Mouse (Mus musculus) limb, embryonic 11.5 days (tissue): ENCODE data around the gene Rpl12. TPM values are rescaled to one million over a fixed set of nuclear protein-coding genes. Genes with fewer than 3 reads are reported as not detected.

Experiments used
- ATAC-seq: fragments of 200-750 bp; cut with Nextera tagmentation; 2 replicates; pipeline ENCODE4 v1.8.0; 2017; ENCODE audit warnings: low read depth; ENCODE audit not compliant: insufficient number of reproducible peaks, low FRiP score, low TSS enrichment
- DNase-seq: peaks from one replicate; pipeline ENCODE4 v3.0.0-alpha.2; 2015; ENCODE audit warnings: low spot score
- H3K27ac ChIP-seq: fragments of 300-500 bp; sonication (generic); replicated peaks from 2 replicates; pipeline ENCODE4 v1.5.1; 2014; ENCODE audit warnings: low read depth, mild to moderate bottlenecking, low read length
- H3K27me3 ChIP-seq: fragments of 300-500 bp; sonication (generic); 2 replicates; pipeline ENCODE4 v1.6.1; 2014; ENCODE audit warnings: mild to moderate bottlenecking, low read length, mixed read lengths; ENCODE audit not compliant: control insufficient read depth, insufficient read depth
- H3K36me3 ChIP-seq: fragments of 300-500 bp; sonication (generic); 2 replicates; pipeline ENCODE4 v1.6.1; 2014; ENCODE audit warnings: mild to moderate bottlenecking, low read length, moderate library complexity, mixed read lengths; ENCODE audit not compliant: control insufficient read depth, insufficient read depth
- H3K4me1 ChIP-seq: fragments of 300-500 bp; sonication (generic); 2 replicates; pipeline ENCODE4 v1.6.1; 2014; ENCODE audit warnings: low read length, mixed read lengths; ENCODE audit not compliant: control insufficient read depth, insufficient read depth
- H3K4me2 ChIP-seq: fragments of 300-500 bp; sonication (generic); 2 replicates; pipeline ENCODE4 v1.6.1; 2014; ENCODE audit warnings: low read depth, mild to moderate bottlenecking, moderate library complexity; ENCODE audit not compliant: severe bottlenecking
- H3K4me3 ChIP-seq: fragments of 300-500 bp; sonication (generic); 2 replicates; pipeline ENCODE4 v1.5.1; 2014; ENCODE audit warnings: low read depth, low read length
- H3K9ac ChIP-seq: fragments of 300-500 bp; sonication (generic); 2 replicates; pipeline ENCODE4 v1.6.1; 2014; ENCODE audit warnings: mild to moderate bottlenecking, low read length
- H3K9me3 ChIP-seq: fragments of 300-500 bp; sonication (generic); 2 replicates; pipeline ENCODE4 v1.6.1; 2016; ENCODE audit warnings: low read length; ENCODE audit not compliant: control insufficient read depth
- whole genome bisulfite sequencing: fragments of 180-500 bp; shearing (Covaris S2); extraction: QIAGEN DNeasy Blood & Tissue Kit; methylation state at CpG from one replicate; pipeline ENCODE4 v1.1.7; 2014; 5-methylcytosine and 5-hydroxymethylcytosine counted together
- polyA plus RNA-seq: library from polyadenylated mRNA; unstranded; fragments of >200 nt; fragmentation: Nextera tagmentation; extraction: Ambion mirVana; gene quantifications from 2 replicates; pipeline ENCODE4 v1.2.1, GENCODE M21; 2014

The Rpl12 gene
- polyA plus RNA-seq, result 191 and 198 TPM in 2 replicates

GRCm38 (mm10) chr2:32961192-32961995, at the start of gene Rpl12, which contains the start of gene Lrsam1:
Gene Rpl12, plus strand, starts transcription at chr2:32961559.
Gene Lrsam1, minus strand, starts transcription at chr2:32961614.
- 3% methylated on average over 55 of the region's 55 CpGs for WGBS
- Histone ChIP-seq H3K9ac (peak within 1 kb of the TSS; percentile 90), H3K4me2 (peak within 1 kb of the TSS; percentile 68), H3K36me3 (peaks cover 13% of the 10 kb centered on the region), H3K4me1 (peaks cover 16% of the 10 kb centered on the region), H3K27me3 (no peaks in the 10 kb centered on the region), H3K4me3 (peak within 1 kb of the TSS; percentile 75), H3K9me3 (no peaks in the 10 kb centered on the region), H3K27ac (peak within 1 kb of the TSS; percentile 57)
- ATAC-seq (peak; percentile 90), DNase-seq (peak; percentile 95)

GRCm38 (mm10) chr2:32911639-32912182, 49.6 kb upstream of the Rpl12 start:
- Histone ChIP-seq H3K4me2 (no peak overlapping the region), H3K27ac (no peak overlapping the region), H3K36me3 (no peaks in the 10 kb centered on the region; the same call in 1 of the 2 replicates), H3K4me3 (no peak overlapping the region), H3K27me3 (no peaks in the 10 kb centered on the region), H3K4me1 (peaks cover 30% of the 10 kb centered on the region), H3K9ac (no peak overlapping the region), H3K9me3 (no peaks in the 10 kb centered on the region)
- DNase-seq, result no peak
- 87% methylated on average over 7 of the region's 7 CpGs for WGBS
- ATAC-seq, result no peak

GRCm38 (mm10) chr2:32912210-32912804, 49.1 kb upstream of the Rpl12 start:
- Histone ChIP-seq H3K36me3 (no peaks in the 10 kb centered on the region; the same call in 1 of the 2 replicates), H3K9ac (no peak overlapping the region)
- ATAC-seq, result no peak

GRCm38 (mm10) chr2:32914362-32914761, 47.0 kb upstream of the Rpl12 start:
- Histone ChIP-seq H3K4me2 (no peak overlapping the region), H3K36me3 (no peaks in the 10 kb centered on the region; the same call in 1 of the 2 replicates), H3K9ac (peak overlapping the region; percentile 23), H3K9me3 (no peaks in the 10 kb centered on the region), H3K27ac (peak overlapping the region; percentile 68), H3K27me3 (no peaks in the 10 kb centered on the region), H3K4me3 (no peak overlapping the region), H3K4me1 (peaks cover 31% of the 10 kb centered on the region)
- ATAC-seq (no peak), DNase-seq (no peak)
- 76% methylated on average over 5 of the region's 5 CpGs for WGBS

More at GRCm38 (mm10) chr2:32912210-32912804, 49.1 kb upstream of the Rpl12 start:
- no peaks in the 10 kb centered on the region for H3K9me3 ChIP-seq
- DNase-seq, result peak; percentile 91
- H3K27me3 ChIP-seq, result no peaks in the 10 kb centered on the region
- 32% methylated on average over 19 of the region's 19 CpGs for WGBS
- no peak overlapping the region for H3K4me3 ChIP-seq
- no peak overlapping the region for H3K27ac ChIP-seq
- H3K4me1 ChIP-seq, result peaks cover 25% of the 10 kb centered on the region
- no peak overlapping the region for H3K4me2 ChIP-seq

GRCm38 (mm10) chr2:32914896-32915295, 46.5 kb upstream of the Rpl12 start:
- Histone ChIP-seq H3K36me3 (peaks cover 3% of the 10 kb centered on the region; the same call in 1 of the 2 replicates), H3K4me3 (no peak overlapping the region), H3K9me3 (no peaks in the 10 kb centered on the region), H3K9ac (peak overlapping the region; percentile 5; the same call in 1 of the 2 replicates), H3K4me2 (no peak overlapping the region), H3K27me3 (no peaks in the 10 kb centered on the region), H3K27ac (peak overlapping the region; percentile 68), H3K4me1 (peaks cover 31% of the 10 kb centered on the region)
- ATAC-seq, result peak; percentile 41; the same call in 1 of the 2 replicates
- peak; percentile 45 for DNase-seq
- 23% methylated on average over 3 of the region's 3 CpGs for WGBS

- H3K36me3 ChIP-seq, result peaks cover 6% of the 10 kb centered on the region; the same call in 1 of the 2 replicates
Measured at GRCm38 (mm10) chr2:32917526-32917925, 43.8 kb upstream of the Rpl12 start.

GRCm38 (mm10) chr2:32918391-32918790, 43.0 kb upstream of the Rpl12 start:
- Histone ChIP-seq H3K27me3 (no peaks in the 10 kb centered on the region), H3K4me3 (no peak overlapping the region), H3K27ac (peak overlapping the region; percentile 88), H3K4me1 (peaks cover 31% of the 10 kb centered on the region), H3K36me3 (peaks cover 13% of the 10 kb centered on the region; the same call in 1 of the 2 replicates), H3K4me2 (no peak overlapping the region), H3K9ac (peak overlapping the region; percentile 3; the same call in 1 of the 2 replicates), H3K9me3 (no peaks in the 10 kb centered on the region)
- ATAC-seq, result no peak
- WGBS, result 29% methylated on average over 9 of the region's 9 CpGs
- peak; percentile 72 for DNase-seq

More at GRCm38 (mm10) chr2:32917526-32917925, 43.8 kb upstream of the Rpl12 start:
- Histone ChIP-seq H3K4me3 (no peak overlapping the region), H3K9me3 (no peaks in the 10 kb centered on the region), H3K27me3 (no peaks in the 10 kb centered on the region), H3K4me1 (peaks cover 31% of the 10 kb centered on the region), H3K9ac (no peak overlapping the region), H3K4me2 (no peak overlapping the region), H3K27ac (peak overlapping the region; percentile 88)
- DNase-seq (no peak), ATAC-seq (no peak)
- 86% methylated on average over 11 of the region's 11 CpGs for WGBS

- H3K9ac ChIP-seq, result no peak overlapping the region
- H3K4me3 ChIP-seq, result no peak overlapping the region
- WGBS, result 83% methylated on average over 7 of the region's 7 CpGs
- no peaks in the 10 kb centered on the region for H3K27me3 ChIP-seq
- peaks cover 20% of the 10 kb centered on the region for H3K4me1 ChIP-seq
- DNase-seq (no peak), ATAC-seq (no peak)
- peaks cover 22% of the 10 kb centered on the region for H3K36me3 ChIP-seq
- H3K27ac ChIP-seq, result no peak overlapping the region
- no peak overlapping the region for H3K4me2 ChIP-seq
- no peaks in the 10 kb centered on the region for H3K9me3 ChIP-seq
Measured at GRCm38 (mm10) chr2:32921235-32921634, 40.1 kb upstream of the Rpl12 start.
